Mouse (Mus musculus): ENCODE results near the gene Rbfox1.

GRCm38 (mm10) chr16:6532077-6532995, 647.2 kb downstream of the Rbfox1 start:
- TF ChIP-seq CTCF (IDR thresholded peaks at IDR 0.05; ENCODE audit: extremely low read depth, insufficient read depth, low read length) (no peak), POLR2A (IDR thresholded peaks at IDR 0.05; ENCODE audit: extremely low read depth, insufficient read depth, low read length) (no peak)

Data from cortical plate, adult 2 months (tissue).